Mouse (Mus musculus) forebrain, embryonic 10.5 days (tissue): ENCODE measurements around the gene Fam122a. TPM values are rescaled to one million over a fixed set of nuclear protein-coding genes. Genes with fewer than 3 reads are reported as not detected.
A peak's percentile ranks its signal among the peaks of the same experiment; 100 is the strongest.

Experiments used
- DNase-seq: peaks from one replicate; pipeline ENCODE4 v3.0.0-alpha.2; 2017; ENCODE audit warnings: low spot score; ENCODE audit errors: extremely low spot score
- H3K27ac ChIP-seq: fragments of 300-500 bp; sonication (generic); 2 replicates; pipeline ENCODE4 v1.5.1; 2016; ENCODE audit warnings: mild to moderate bottlenecking
- H3K27me3 ChIP-seq: fragments of 300-500 bp; sonication (generic); 2 replicates; pipeline ENCODE4 v1.6.1; 2016; ENCODE audit warnings: mild to moderate bottlenecking; ENCODE audit not compliant: poor library complexity, severe bottlenecking
- H3K36me3 ChIP-seq: fragments of 300-500 bp; sonication (generic); replicated peaks from 2 replicates; pipeline ENCODE4 v1.6.1; 2016; ENCODE audit warnings: mild to moderate bottlenecking, moderate library complexity
- H3K4me1 ChIP-seq: fragments of 300-500 bp; sonication (generic); 2 replicates; pipeline ENCODE4 v1.6.1; 2016
- H3K4me3 ChIP-seq: fragments of 300-500 bp; sonication (generic); 2 replicates; pipeline ENCODE4 v1.5.1; 2016; ENCODE audit warnings: mild to moderate bottlenecking, moderate library complexity
- H3K9me3 ChIP-seq: fragments of 300-500 bp; sonication (generic); 2 replicates; pipeline ENCODE4 v1.6.1; 2016; ENCODE audit warnings: mild to moderate bottlenecking, moderate library complexity
- WGBS: fragments of 180-500 bp; shearing (Covaris S2); methylation state at CpG from one replicate; pipeline ENCODE4 v1.1.7; 2016; 5-methylcytosine and 5-hydroxymethylcytosine counted together
- polyA plus RNA-seq: library from polyadenylated mRNA; unstranded; fragments of >200 nt; fragmentation: Nextera tagmentation; extraction: Ambion mirVana; gene quantifications from 2 replicates; pipeline ENCODE4 v1.2.1, GENCODE M21; 2016

Gene Fam122a
- polyA plus RNA-seq: 48.8 and 49.2 TPM in 2 replicates

- WGBS: under 1% methylated on average over 92 of the region's 92 CpGs
- H3K4me3 ChIP-seq: peak within 1 kb of the TSS; percentile 89
- peak; percentile 87 for DNase-seq
- peaks cover 34% of the 10 kb centered on the region for H3K4me1 ChIP-seq
- H3K27ac ChIP-seq: peak within 1 kb of the TSS; percentile 94
- no peaks in the 10 kb centered on the region for H3K9me3 ChIP-seq
- H3K36me3 ChIP-seq: peaks cover 6% of the 10 kb centered on the region
- no peaks in the 10 kb centered on the region for H3K27me3 ChIP-seq
Observed at GRCm38 (mm10) chr19:24476929-24477882, at the start of gene Fam122a. Gene Fam122a, minus strand, starts transcription at chr19:24477356.

- H3K36me3 ChIP-seq: no peaks in the 10 kb centered on the region
- no peak overlapping the region for H3K4me3 ChIP-seq
- 0 out of 2 replicates have a peak overlapping the region, but pooled peaks have one; percentile 4 for H3K27ac ChIP-seq
- 83% methylated on average over 15 of the region's 15 CpGs for WGBS
- H3K27me3 ChIP-seq: no peaks in the 10 kb centered on the region
- no peaks in the 10 kb centered on the region for H3K9me3 ChIP-seq
- peaks cover 12% of the 10 kb centered on the region for H3K4me1 ChIP-seq
- DNase-seq: no peak
Observed at GRCm38 (mm10) chr19:24523476-24524313, 46.5 kb upstream of the Fam122a start.

- Histone ChIP-seq H3K9me3 (no peaks in the 10 kb centered on the region), H3K4me1 (peaks cover 12% of the 10 kb centered on the region), H3K4me3 (no peak overlapping the region), H3K27ac (no peak overlapping the region), H3K36me3 (no peaks in the 10 kb centered on the region), H3K27me3 (no peaks in the 10 kb centered on the region)
- WGBS: 89% methylated on average over 7 of the region's 7 CpGs
- no peak for DNase-seq
Observed at GRCm38 (mm10) chr19:24521997-24522396, 44.8 kb upstream of the Fam122a start.

GRCm38 (mm10) chr19:24521146-24521545 is 44.0 kb upstream of the Fam122a start:
- Histone ChIP-seq H3K9me3 (no peaks in the 10 kb centered on the region), H3K4me1 (peaks cover 12% of the 10 kb centered on the region), H3K27me3 (no peaks in the 10 kb centered on the region), H3K36me3 (no peaks in the 10 kb centered on the region), H3K27ac (no peak overlapping the region), H3K4me3 (no peak overlapping the region)
- no peak for DNase-seq
- 89% methylated on average over 9 of the region's 9 CpGs for WGBS

GRCm38 (mm10) chr19:24519732-24520409 is 42.7 kb upstream of the Fam122a start:
- DNase-seq: no peak
- Histone ChIP-seq H3K4me3 (no peak overlapping the region), H3K27me3 (no peaks in the 10 kb centered on the region), H3K36me3 (no peaks in the 10 kb centered on the region), H3K9me3 (no peaks in the 10 kb centered on the region), H3K27ac (no peak overlapping the region), H3K4me1 (peaks cover 12% of the 10 kb centered on the region)
- 91% methylated on average over 6 of the region's 6 CpGs for WGBS

- H3K9me3 ChIP-seq: no peaks in the 10 kb centered on the region
- H3K4me1 ChIP-seq: no peaks in the 10 kb centered on the region
- H3K27me3 ChIP-seq: no peaks in the 10 kb centered on the region
- no peak for DNase-seq
- H3K27ac ChIP-seq: no peak overlapping the region
- no peak overlapping the region for H3K4me3 ChIP-seq
- no peaks in the 10 kb centered on the region for H3K36me3 ChIP-seq
Observed at GRCm38 (mm10) chr19:24518384-24518783, 41.2 kb upstream of the Fam122a start.

GRCm38 (mm10) chr19:24517057-24517456 is 39.9 kb upstream of the Fam122a start:
- WGBS: 87% methylated on average over 7 of the region's 7 CpGs
- H3K27ac ChIP-seq: no peak overlapping the region
- no peaks in the 10 kb centered on the region for H3K4me1 ChIP-seq
- H3K4me3 ChIP-seq: no peak overlapping the region
- DNase-seq: no peak
- no peaks in the 10 kb centered on the region for H3K36me3 ChIP-seq
- H3K27me3 ChIP-seq: no peaks in the 10 kb centered on the region
- no peaks in the 10 kb centered on the region for H3K9me3 ChIP-seq

GRCm38 (mm10) chr19:24515941-24516340 is 38.8 kb upstream of the Fam122a start:
- H3K36me3 ChIP-seq: no peaks in the 10 kb centered on the region
- no peak for DNase-seq
- no peak overlapping the region for H3K4me3 ChIP-seq
- no peaks in the 10 kb centered on the region for H3K27me3 ChIP-seq
- H3K4me1 ChIP-seq: no peaks in the 10 kb centered on the region
- H3K27ac ChIP-seq: no peak overlapping the region
- WGBS: 93% methylated on average over 3 of the region's 3 CpGs
- no peaks in the 10 kb centered on the region for H3K9me3 ChIP-seq

GRCm38 (mm10) chr19:24514661-24515642 is 37.8 kb upstream of the Fam122a start:
- DNase-seq: no peak
- 92% methylated on average over 15 of the region's 15 CpGs for WGBS
- Histone ChIP-seq H3K27ac (no peak overlapping the region), H3K9me3 (no peaks in the 10 kb centered on the region), H3K4me1 (no peaks in the 10 kb centered on the region), H3K4me3 (no peak overlapping the region), H3K27me3 (no peaks in the 10 kb centered on the region), H3K36me3 (no peaks in the 10 kb centered on the region)

- 87% methylated on average over 20 of the region's 20 CpGs for WGBS
- no peaks in the 10 kb centered on the region for H3K9me3 ChIP-seq
- peaks cover 8% of the 10 kb centered on the region for H3K4me1 ChIP-seq
- no peaks in the 10 kb centered on the region for H3K36me3 ChIP-seq
- no peaks in the 10 kb centered on the region for H3K27me3 ChIP-seq
- peak overlapping the region; percentile 62 for H3K27ac ChIP-seq
- DNase-seq: peak; percentile 17
- H3K4me3 ChIP-seq: no peak overlapping the region
Observed at GRCm38 (mm10) chr19:24513105-24513843, 36.1 kb upstream of the Fam122a start.

GRCm38 (mm10) chr19:24511939-24512338 is 34.8 kb upstream of the Fam122a start:
- Histone ChIP-seq H3K4me3 (no peak overlapping the region), H3K9me3 (no peaks in the 10 kb centered on the region), H3K4me1 (peaks cover 19% of the 10 kb centered on the region), H3K36me3 (no peaks in the 10 kb centered on the region), H3K27me3 (no peaks in the 10 kb centered on the region), H3K27ac (no peak overlapping the region)
- 90% methylated on average over 7 of the region's 7 CpGs for WGBS
- no peak for DNase-seq
